Mouse (Mus musculus): ENCODE measurements around the gene Gorasp2. TPM values are rescaled to one million over a fixed set of nuclear protein-coding genes. Genes with fewer than 3 reads are reported as not detected.

Gene Gorasp2
- polyA plus RNA-seq, 1 experiment: 96.4 TPM

GRCm38 (mm10) chr2:70751655-70752054, 90.3 kb downstream of the Gorasp2 start:
- TF ChIP-seq POLR2A (IDR thresholded peaks at IDR 0.05; ENCODE audit: borderline replicate concordance, extremely low read depth, insufficient read depth, insufficient read length, poor library complexity, severe bottlenecking): no peak

GRCm38 (mm10) chr2:70752149-70752548, 90.8 kb downstream of the Gorasp2 start:
- TF ChIP-seq CTCF (IDR thresholded peaks at IDR 0.05; ENCODE audit: borderline replicate concordance, extremely low read depth, insufficient read depth, insufficient read length): no peak
- no peak for TF ChIP-seq POLR2A (IDR thresholded peaks at IDR 0.05; ENCODE audit: borderline replicate concordance, extremely low read depth, insufficient read depth, insufficient read length, poor library complexity, severe bottlenecking)
- no peak for DNase-seq (ENCODE audit: low read depth)

More at GRCm38 (mm10) chr2:70751655-70752054, 90.3 kb downstream of the Gorasp2 start:
- no peak for DNase-seq (ENCODE audit: low read depth)

Other genes starting within 250 kb of the Gorasp2 start
- 18.8 and 19.2 TPM in 2 replicates for gene Sp5, start 186.7 kb upstream of the Gorasp2 start, polyA plus RNA-seq (2012; rRNA removed)
- gene Erich2, start 152.8 kb upstream of the Gorasp2 start, polyA plus RNA-seq (2012; rRNA removed): 2.3 and 2.6 TPM in 2 replicates
- gene Gad1, start 108.5 kb upstream of the Gorasp2 start, polyA plus RNA-seq (2012; rRNA removed): 140 and 158 TPM in 2 replicates
- 0.63 and 1.0 TPM in 2 replicates for gene Gm26558, start 532 bp downstream of the Gorasp2 start, polyA plus RNA-seq (2012; rRNA removed)
- 23.3 and 38.2 TPM in 2 replicates for gene Tlk1, start 164.2 kb downstream of the Gorasp2 start, polyA plus RNA-seq (2012; rRNA removed)